Comparison of ENCODE assay signal across 21 mouse cellular contexts in genomic region chr1:151045334-151045733, GRCm38 (mm10). TPM values are rescaled to one million over a fixed set of nuclear protein-coding genes. Genes with fewer than 3 reads are reported as not detected.
DNase-seq lines count a peak whose midpoint lies in the region; ATAC-seq lines count a peak whose summit lies in the region.
"Had no signal": no experiment of that assay in that cellular context is flagged by ENCODE, and none has a peak within 500 bp of the region (broad histone marks: within the 10 kb centered on the region; RNA-seq: fewer than 3 reads in every experiment).

No protein-coding gene starts in this region.

- H3K9me3 ChIP-seq in kidney, embryonic 15.5 days (replicated peaks): no peaks in the 10 kb centered on the region
- H3K9me3 ChIP-seq: embryonic facial prominence, embryonic 13.5 days; limb, embryonic 15.5 days; midbrain, embryonic 10.5 days; neural tube, embryonic 12.5 days had no signal

- DNase-seq in embryo, embryonic 10 days (ENCODE audit: low spot score): peak; percentile 53
- DNase-seq in embryo, embryonic 9.5 days (ENCODE audit: extremely low spot score): no peak
- DNase-seq in kidney, postnatal 36 days: no peak
- DNase-seq in heart, postnatal 25 days (ENCODE audit: low spot score): peak; percentile 16
- DNase-seq in lung, postnatal 25 days (ENCODE audit: low spot score): peak; percentile 39
- DNase-seq in neural tube, embryonic 10.5 days (ENCODE audit: extremely low spot score, low spot score): no peak
- no peak for DNase-seq in ovary, adult 18-20 months (ENCODE audit: low spot score)
- DNase-seq: cerebellum, postnatal 10 days; gastrocnemius, postnatal 10 days; layer of hippocampus, postnatal 36 days; right cerebral cortex, postnatal 25 days; thymus, postnatal 25 days had no signal

- no peak overlapping the region for H3K27ac ChIP-seq in kidney, embryonic 15.5 days
- H3K27ac ChIP-seq: embryonic facial prominence, embryonic 13.5 days; hindbrain, embryonic 14.5 days; limb, embryonic 15.5 days; midbrain, embryonic 10.5 days; neural tube, embryonic 12.5 days had no signal

- H3K27me3 ChIP-seq in kidney, embryonic 15.5 days: no peaks in the 10 kb centered on the region
- H3K27me3 ChIP-seq: embryonic facial prominence, embryonic 13.5 days; limb, embryonic 15.5 days; neural tube, embryonic 12.5 days had no signal

- peak; percentile 36 for ATAC-seq in kidney, embryonic 15.5 days (replicated peaks; ENCODE audit: low FRiP score)
- ATAC-seq: CD4-positive, CD25-positive, alpha-beta regulatory T cell, adult 4 months; intestine, embryonic 16.5 days had no signal

- no peaks in the 10 kb centered on the region for H3K36me3 ChIP-seq in kidney, embryonic 15.5 days
- H3K36me3 ChIP-seq: embryonic facial prominence, embryonic 13.5 days; G1E; limb, embryonic 15.5 days; midbrain, embryonic 10.5 days; neural tube, embryonic 12.5 days had no signal

- H3K4me3 ChIP-seq in kidney, embryonic 15.5 days (replicated peaks): no peak overlapping the region
- H3K4me3 ChIP-seq: embryonic facial prominence, embryonic 13.5 days; limb, embryonic 15.5 days; midbrain, embryonic 10.5 days; neural tube, embryonic 12.5 days had no signal

- intact Hi-C loops in heart, postnatal 25 days (cut with DNase I): no loop called here

- H3K4me1 ChIP-seq in kidney, embryonic 15.5 days: peaks cover 38% of the 10 kb centered on the region

- WGBS in kidney, embryonic 15.5 days: 29% methylated on average over 5 of the region's 5 CpGs

- no peak overlapping the region for H3K4me2 ChIP-seq in kidney, embryonic 15.5 days
- H3K4me2 ChIP-seq: hindbrain, embryonic 14.5 days; limb, embryonic 15.5 days; neural tube, embryonic 12.5 days had no signal

- no peak overlapping the region for H3K9ac ChIP-seq in kidney, embryonic 15.5 days
- H3K9ac ChIP-seq: hindbrain, embryonic 14.5 days; limb, embryonic 15.5 days; neural tube, embryonic 12.5 days had no signal

RNA-seq across cellular contexts. Expression of gene Hmcn1, which starts 52.1 kb away (rescaled TPM):
- 18.0 and 22.5 TPM in 2 replicates for polyA plus RNA-seq in kidney, embryonic 15.5 days (2015; fragmentation: Nextera tagmentation; extraction: Ambion mirVana)
- total RNA-seq in heart, postnatal 25 days (2021): 10 to 100 TPM; 15.8 to 16.9 TPM
- polyA plus RNA-seq: CD4-positive, CD25-positive, alpha-beta regulatory T cell, adult 4 months; G1E had no signal

Comparison
In these comparisons a context has a peak if more than half of its experiments do, and no peak if none do; other contexts are left out.
1. DNase-seq: peak in embryo, embryonic 10 days (single experiment), heart, postnatal 25 days (single experiment) and lung, postnatal 25 days (single experiment); none in embryo, embryonic 9.5 days (single experiment), kidney, postnatal 36 days (0 of 2), neural tube, embryonic 10.5 days (single experiment) and ovary, adult 18-20 months (single experiment).